Mouse (Mus musculus) neural tube, embryonic 11.5 days (tissue): ENCODE results near the gene Sec62. TPM values are rescaled to one million over a fixed set of nuclear protein-coding genes. Genes with fewer than 3 reads are reported as not detected.
A peak's percentile ranks its signal among the peaks of the same experiment; 100 is the strongest.

Experiments
- ATAC-seq: fragments of 200-750 bp; cut with Nextera tagmentation; 2 replicates; pipeline ENCODE4 v1.8.0; 2017; ENCODE audit warnings: moderate number of reproducible peaks, mild to moderate bottlenecking, moderate TSS enrichment, moderate library complexity; ENCODE audit not compliant: insufficient read depth, low FRiP score, low TSS enrichment
- DNase-seq: peaks from one replicate; pipeline ENCODE4 v3.0.0-alpha.2; 2015; ENCODE audit warnings: low spot score
- H3K27ac ChIP-seq: fragments of 300-500 bp; sonication (generic); 2 replicates; pipeline ENCODE4 v1.5.1; 2014; ENCODE audit warnings: low read depth, mild to moderate bottlenecking, low read length
- H3K27me3 ChIP-seq: fragments of 300-500 bp; sonication (generic); 2 replicates; pipeline ENCODE4 v1.6.1; 2014; ENCODE audit warnings: mild to moderate bottlenecking, low read length, mixed read lengths; ENCODE audit not compliant: control insufficient read depth, insufficient read depth
- H3K36me3 ChIP-seq: fragments of 300-500 bp; sonication (generic); 2 replicates; pipeline ENCODE4 v1.6.1; 2014; ENCODE audit warnings: mild to moderate bottlenecking, low read length, moderate library complexity, mixed read lengths; ENCODE audit not compliant: control insufficient read depth, insufficient read depth
- H3K4me1 ChIP-seq: fragments of 300-500 bp; sonication (generic); 2 replicates; pipeline ENCODE4 v1.6.1; 2014; ENCODE audit warnings: low read length, mixed read lengths; ENCODE audit not compliant: control insufficient read depth, insufficient read depth
- H3K4me2 ChIP-seq: fragments of 300-500 bp; sonication (generic); 2 replicates; pipeline ENCODE4 v1.6.1; 2014; ENCODE audit warnings: low read depth, mild to moderate bottlenecking, moderate library complexity
- H3K4me3 ChIP-seq: fragments of 300-500 bp; sonication (generic); 2 replicates; pipeline ENCODE4 v1.5.1; 2014; ENCODE audit warnings: low read depth, low read length
- H3K9ac ChIP-seq: fragments of 300-500 bp; sonication (generic); 2 replicates; pipeline ENCODE4 v1.6.1; 2014; ENCODE audit warnings: mild to moderate bottlenecking, low read length
- H3K9me3 ChIP-seq: fragments of 300-500 bp; sonication (generic); 2 replicates; pipeline ENCODE4 v1.6.1; 2016; ENCODE audit warnings: low read length; ENCODE audit not compliant: control insufficient read depth
- WGBS: fragments of 180-500 bp; shearing (Covaris S2); extraction: QIAGEN DNeasy Blood & Tissue Kit; methylation state at CpG from one replicate; pipeline ENCODE4 v1.1.7; 2014; 5-methylcytosine and 5-hydroxymethylcytosine counted together
- polyA plus RNA-seq: library from polyadenylated mRNA; unstranded; fragments of >200 nt; fragmentation: Nextera tagmentation; extraction: Ambion mirVana; gene quantifications from 2 replicates; pipeline ENCODE4 v1.2.1, GENCODE M21; 2014

Gene Sec62
- polyA plus RNA-seq, 1 experiment from 2014 or later = 60.8 TPM

DNA sequence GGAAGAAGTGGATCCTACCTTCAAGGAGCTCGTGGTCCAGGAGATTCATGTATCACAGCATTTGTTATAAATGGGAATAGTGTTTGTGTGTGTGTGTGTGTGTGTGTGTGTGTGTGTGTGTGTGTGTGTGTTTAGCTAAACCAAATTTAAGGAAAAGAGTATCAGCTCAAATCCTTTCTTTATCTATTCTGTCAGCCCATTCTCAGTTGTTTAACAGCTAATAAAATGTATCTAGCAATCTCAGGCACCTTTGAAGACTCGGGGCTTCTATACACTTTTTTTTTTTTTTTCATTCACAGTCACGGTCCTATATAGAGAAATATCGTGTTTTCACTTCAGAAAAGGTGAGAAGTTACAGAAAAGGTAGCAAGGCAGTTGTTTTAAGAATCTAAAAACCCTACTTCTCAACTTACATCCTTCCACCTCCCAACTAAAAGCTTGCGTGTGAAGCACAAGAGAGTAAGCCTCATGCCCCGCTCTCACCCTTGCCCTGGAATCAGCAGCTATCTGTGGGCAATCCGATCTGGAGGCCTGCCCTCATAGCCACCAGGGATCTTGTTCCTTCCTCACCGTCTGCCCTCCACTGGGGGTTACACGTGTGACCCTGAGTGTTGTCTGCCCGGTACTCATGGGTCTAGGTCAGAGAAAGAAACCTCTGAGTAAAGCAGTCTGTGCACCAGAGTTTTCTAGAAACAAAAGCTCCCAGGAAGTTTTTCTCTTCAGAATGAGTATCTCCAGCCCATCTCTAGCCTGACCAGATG, 22.7 kb upstream of the Sec62 start:
- no peaks in the 10 kb centered on the region for H3K36me3 ChIP-seq
- H3K4me3 ChIP-seq = no peak overlapping the region
- ATAC-seq = no peak
- no peaks in the 10 kb centered on the region for H3K4me1 ChIP-seq
- no peak overlapping the region for H3K9ac ChIP-seq
- no peaks in the 10 kb centered on the region for H3K27me3 ChIP-seq
- no peak for DNase-seq
- H3K4me2 ChIP-seq = no peak overlapping the region
- no peaks in the 10 kb centered on the region for H3K9me3 ChIP-seq
- no peak overlapping the region for H3K27ac ChIP-seq
- WGBS = 69% methylated on average over 10 of the region's 10 CpGs

DNA sequence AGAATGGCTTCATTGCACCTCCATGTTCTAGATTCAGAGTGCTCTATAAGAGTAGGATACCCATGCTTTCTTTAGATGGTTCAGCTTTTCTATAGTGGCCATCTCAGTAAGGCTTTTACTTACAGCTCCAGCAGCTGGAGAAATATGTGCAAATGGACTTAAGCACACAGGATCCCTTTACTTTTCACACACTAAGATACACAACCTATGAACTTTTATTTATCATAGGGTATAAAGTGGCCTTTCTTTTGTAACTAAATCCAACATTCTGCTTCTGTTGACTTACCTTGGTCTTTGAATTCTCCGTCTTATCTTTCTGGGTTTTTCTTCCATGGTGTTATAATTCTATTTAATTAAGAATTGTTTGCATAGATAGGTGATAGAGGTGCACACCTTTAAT, 21.1 kb upstream of the Sec62 start:
- Histone ChIP-seq H3K4me2 (no peak overlapping the region), H3K27me3 (no peaks in the 10 kb centered on the region), H3K9ac (no peak overlapping the region), H3K36me3 (no peaks in the 10 kb centered on the region), H3K27ac (no peak overlapping the region), H3K4me3 (no peak overlapping the region), H3K4me1 (no peaks in the 10 kb centered on the region), H3K9me3 (no peaks in the 10 kb centered on the region)
- ATAC-seq (no peak), DNase-seq (no peak)
- 95% methylated on average over 1 of the region's 1 CpGs for WGBS

DNA sequence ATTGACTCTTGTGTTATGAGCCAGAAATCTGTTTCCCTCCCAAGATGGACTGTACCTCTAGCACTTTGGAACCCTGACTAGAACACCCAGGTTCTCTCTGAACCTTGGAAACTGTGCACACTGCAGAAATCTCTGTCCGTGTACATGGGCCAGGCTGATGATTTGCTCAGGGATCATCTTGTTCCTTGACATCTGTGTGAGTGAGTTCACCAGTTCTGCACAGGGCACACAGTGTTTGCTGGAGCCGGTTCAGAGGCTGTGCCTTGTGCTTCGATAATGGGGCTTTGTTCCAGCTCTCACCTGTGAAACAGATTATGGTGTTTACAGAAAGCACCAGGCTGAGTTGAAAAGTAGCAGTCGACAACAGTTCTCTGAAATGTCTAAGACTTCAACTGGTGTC, 20.0 kb upstream of the Sec62 start:
- Histone ChIP-seq H3K27me3 (no peaks in the 10 kb centered on the region), H3K4me3 (no peak overlapping the region), H3K4me1 (no peaks in the 10 kb centered on the region), H3K36me3 (no peaks in the 10 kb centered on the region), H3K27ac (no peak overlapping the region), H3K4me2 (no peak overlapping the region), H3K9ac (no peak overlapping the region), H3K9me3 (no peaks in the 10 kb centered on the region)
- DNase-seq = no peak
- 69% methylated on average over 4 of the region's 4 CpGs for WGBS
- ATAC-seq = no peak

DNA sequence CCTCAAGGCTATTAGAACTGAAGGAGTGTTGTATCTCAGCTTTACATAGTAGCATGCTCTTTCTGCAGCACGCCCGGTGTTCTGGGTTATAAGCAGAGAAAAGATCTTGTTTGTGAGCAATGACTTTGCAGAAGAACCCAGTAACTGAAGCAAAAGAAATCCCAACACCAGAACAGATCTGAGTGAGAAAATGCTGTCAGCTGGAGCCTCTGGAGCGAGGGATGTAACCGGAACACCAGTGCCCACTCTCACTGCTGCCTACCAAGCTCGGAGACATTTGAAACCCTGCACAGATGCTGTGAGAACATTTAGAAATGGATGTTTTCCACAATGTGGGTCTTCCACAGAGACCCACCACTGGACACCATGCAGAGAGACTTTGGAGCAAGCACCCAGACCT, 18.0 kb upstream of the Sec62 start:
- Histone ChIP-seq H3K36me3 (no peaks in the 10 kb centered on the region), H3K4me3 (no peak overlapping the region), H3K4me1 (no peaks in the 10 kb centered on the region), H3K9me3 (no peaks in the 10 kb centered on the region), H3K9ac (no peak overlapping the region), H3K4me2 (no peak overlapping the region), H3K27ac (no peak overlapping the region), H3K27me3 (no peaks in the 10 kb centered on the region)
- ATAC-seq (no peak), DNase-seq (no peak)
- 92% methylated on average over 5 of the region's 5 CpGs for WGBS

DNA sequence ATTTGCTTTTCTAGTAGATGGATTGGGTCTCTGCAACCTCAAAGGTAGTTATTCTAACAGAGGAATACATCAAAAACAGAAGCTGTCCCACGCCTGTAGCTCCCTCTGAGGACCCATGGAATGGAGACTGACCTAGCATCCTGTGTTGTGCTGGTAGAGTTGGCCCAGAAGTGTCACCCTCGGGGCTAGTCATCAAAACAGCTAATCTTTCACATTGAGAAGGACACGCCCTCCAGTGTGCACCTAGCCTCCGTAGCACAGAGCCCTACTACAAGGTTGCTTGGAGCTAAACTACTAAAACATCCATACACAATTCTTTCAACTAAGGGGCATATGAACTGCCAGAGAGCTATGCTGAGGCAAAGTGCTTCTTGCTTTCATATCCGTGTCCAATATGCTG, 14.7 kb upstream of the Sec62 start:
- no peak overlapping the region for H3K4me2 ChIP-seq
- H3K27ac ChIP-seq = no peak overlapping the region
- 74% methylated on average over 5 of the region's 5 CpGs for WGBS
- no peaks in the 10 kb centered on the region for H3K9me3 ChIP-seq
- H3K4me1 ChIP-seq = no peaks in the 10 kb centered on the region
- ATAC-seq (no peak), DNase-seq (no peak)
- no peaks in the 10 kb centered on the region for H3K27me3 ChIP-seq
- no peak overlapping the region for H3K4me3 ChIP-seq
- H3K9ac ChIP-seq = no peak overlapping the region
- H3K36me3 ChIP-seq = no peaks in the 10 kb centered on the region

DNA sequence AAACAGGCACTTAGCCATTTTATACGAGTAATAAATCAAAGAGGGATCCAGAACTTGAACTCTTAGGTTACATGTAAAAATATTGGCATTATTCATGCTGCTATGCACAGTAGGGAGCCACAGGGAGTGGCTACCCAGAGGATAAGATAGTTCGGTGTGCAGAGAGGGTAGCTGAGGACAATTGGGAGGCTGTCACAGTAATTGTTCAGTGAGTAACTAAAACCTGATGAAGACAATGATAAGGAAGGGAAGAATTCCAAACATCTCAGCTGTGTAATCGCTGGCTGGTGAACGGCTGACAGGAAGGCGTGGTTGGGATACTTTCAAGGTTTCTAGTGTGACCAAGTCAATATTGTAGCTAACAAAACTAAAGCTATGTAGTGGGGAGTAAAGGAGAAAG, 4.1 kb upstream of the Sec62 start:
- no peak overlapping the region for H3K4me3 ChIP-seq
- 37% methylated on average over 5 of the region's 5 CpGs for WGBS
- DNase-seq = no peak
- H3K4me2 ChIP-seq = no peak overlapping the region
- ATAC-seq = no peak
- H3K36me3 ChIP-seq = no peaks in the 10 kb centered on the region
- no peaks in the 10 kb centered on the region for H3K27me3 ChIP-seq
- peaks cover 3% of the 10 kb centered on the region; the same call in 1 of the 2 replicates for H3K4me1 ChIP-seq
- no peak overlapping the region for H3K27ac ChIP-seq
- H3K9ac ChIP-seq = no peak overlapping the region
- no peaks in the 10 kb centered on the region for H3K9me3 ChIP-seq

DNA sequence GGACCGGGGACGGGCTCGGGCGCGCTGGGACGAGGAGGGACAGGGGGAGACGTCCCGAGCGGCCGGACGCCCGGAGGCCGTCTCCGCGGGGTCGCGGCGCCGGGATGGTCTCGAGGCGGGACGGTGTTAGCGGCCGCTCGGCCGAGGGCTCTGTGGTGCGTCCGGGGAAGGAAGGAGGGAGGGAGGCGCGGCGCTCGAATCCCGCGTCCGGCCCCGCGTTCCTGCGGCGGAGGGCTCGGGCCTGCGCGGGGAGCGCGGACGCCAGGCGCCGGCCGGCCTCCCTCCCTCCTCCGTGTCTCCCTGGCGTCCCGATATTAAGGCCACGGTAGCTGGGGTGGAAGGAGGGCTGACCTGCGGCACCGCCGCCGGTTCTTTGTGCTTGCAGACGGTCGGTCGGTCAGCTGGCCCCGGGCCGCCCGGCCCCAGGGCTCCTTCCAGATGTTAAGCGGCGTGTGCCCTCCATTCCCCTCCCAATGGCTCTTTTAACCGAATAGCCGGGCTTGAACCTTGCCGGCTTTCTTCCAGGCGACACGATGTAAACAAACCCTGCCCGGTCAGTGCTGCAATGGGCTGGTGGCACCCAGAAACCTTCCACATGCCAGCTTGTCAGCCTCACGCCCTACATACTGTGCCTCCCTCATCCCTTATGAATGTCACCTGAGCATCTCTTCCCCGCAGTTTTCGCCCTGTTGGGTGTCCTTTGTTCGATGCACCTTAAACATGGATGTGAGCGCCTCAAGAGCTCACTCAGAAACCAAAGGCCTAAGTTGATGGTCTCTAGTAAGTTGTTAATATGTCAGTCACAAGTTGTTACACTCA, 937 bp downstream of the Sec62 start:
- H3K4me2 ChIP-seq = peak overlapping the region; percentile 46
- H3K4me1 ChIP-seq = no peaks in the 10 kb centered on the region; the same call in 1 of the 2 replicates
- no peaks in the 10 kb centered on the region for H3K27me3 ChIP-seq
- no peaks in the 10 kb centered on the region for H3K36me3 ChIP-seq
- ATAC-seq (peak; percentile 85), DNase-seq (peak; percentile 58)
- peak overlapping the region; percentile 87 for H3K27ac ChIP-seq
- H3K9me3 ChIP-seq = no peaks in the 10 kb centered on the region
- H3K9ac ChIP-seq = peak overlapping the region; percentile 98
- 0% methylated on average over 57 of the region's 75 CpGs for WGBS
- peak overlapping the region; percentile 87 for H3K4me3 ChIP-seq

DNA sequence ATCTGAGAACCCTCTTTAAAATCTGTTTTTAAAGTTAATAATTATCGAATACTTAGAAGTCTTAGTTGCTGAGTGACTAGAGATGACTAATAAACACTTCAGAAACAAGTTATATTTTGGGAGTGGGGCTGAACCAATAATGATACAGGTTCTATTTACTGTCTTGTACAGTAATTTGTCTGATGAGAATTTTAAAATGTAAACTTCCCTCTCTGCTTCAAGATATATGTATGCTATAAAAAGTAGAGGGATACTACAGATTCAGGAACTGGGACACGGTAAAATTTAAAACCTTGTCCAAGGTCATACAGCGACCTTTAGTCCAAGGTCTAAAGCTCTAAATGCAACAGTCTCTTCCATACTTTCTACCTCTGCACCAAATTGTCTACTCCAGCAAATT, 9.5 kb downstream of the Sec62 start:
- 94% methylated on average over 3 of the region's 3 CpGs for WGBS
- DNase-seq = no peak
- H3K9me3 ChIP-seq = no peaks in the 10 kb centered on the region
- no peak overlapping the region for H3K27ac ChIP-seq
- H3K27me3 ChIP-seq = no peaks in the 10 kb centered on the region
- H3K4me3 ChIP-seq = no peak overlapping the region
- H3K36me3 ChIP-seq = peaks cover 5% of the 10 kb centered on the region
- H3K4me1 ChIP-seq = no peaks in the 10 kb centered on the region
- no peak overlapping the region for H3K4me2 ChIP-seq
- H3K9ac ChIP-seq = no peak overlapping the region
- no peak for ATAC-seq

DNA sequence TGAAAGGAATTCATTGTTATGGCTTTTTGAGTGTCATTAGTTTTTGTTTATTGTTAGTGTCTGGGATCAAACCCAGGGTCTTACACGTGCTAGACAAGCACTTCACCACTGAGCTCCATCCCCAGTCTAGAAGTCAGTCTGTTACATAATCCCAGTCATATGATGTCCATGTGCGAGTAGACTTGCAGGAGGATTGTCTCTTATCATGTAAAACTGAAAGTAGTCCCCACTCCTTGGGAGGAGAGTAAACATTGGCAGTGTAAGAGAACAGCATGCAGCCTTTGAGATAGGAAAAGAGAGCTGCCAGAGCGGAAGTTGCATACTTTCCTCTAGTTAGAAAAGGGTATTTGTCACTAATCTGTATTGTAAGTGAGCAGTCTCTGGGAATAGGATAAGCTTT, 20.2 kb downstream of the Sec62 start:
- H3K27me3 ChIP-seq = no peaks in the 10 kb centered on the region
- ATAC-seq (no peak), DNase-seq (no peak)
- no peak overlapping the region for H3K27ac ChIP-seq
- no peak overlapping the region for H3K9ac ChIP-seq
- H3K36me3 ChIP-seq = peaks cover 8% of the 10 kb centered on the region
- no peak overlapping the region for H3K4me3 ChIP-seq
- WGBS = 84% methylated on average over 3 of the region's 3 CpGs
- H3K4me1 ChIP-seq = no peaks in the 10 kb centered on the region
- no peak overlapping the region for H3K4me2 ChIP-seq
- no peaks in the 10 kb centered on the region for H3K9me3 ChIP-seq
